Mouse (Mus musculus): ENCODE data around the gene Pdcl2.

- TF ChIP-seq CTCF (IDR thresholded peaks at IDR 0.05; ENCODE audit: insufficient read depth, low read length) (no peak), POLR2A (IDR thresholded peaks at IDR 0.05; ENCODE audit: borderline replicate concordance, extremely low read depth, low read depth, low read length) (no peak)
These were observed 45.3 kb downstream of the Pdcl2 start for GRCm38 (mm10) chr5:76285699-76286098.
